Mouse (Mus musculus) heart, embryonic 14.5 days (tissue): Measurements from ENCODE around the gene Sh3bgrl3. TPM values are rescaled to one million over a fixed set of nuclear protein-coding genes. Genes with fewer than 3 reads are reported as not detected.

ENCODE experiments used
- ATAC-seq: fragments of 200-750 bp; cut with Nextera tagmentation; 2 replicates; pipeline ENCODE4 v1.8.0; 2017; ENCODE audit warnings: low read depth, moderate TSS enrichment; ENCODE audit not compliant: insufficient number of reproducible peaks, insufficient read depth, low FRiP score
- H3K27ac ChIP-seq, 2 experiments: fragments of 200-500 bp in 1 of 2; fragments of 300-500 bp in 1 of 2; sonication (generic) in 1 of 2; replicated peaks in 1 of 2; 2 replicates each; pipeline ENCODE4 v1.5.1; 2012 to 2014; ENCODE audit warnings: low read depth in 2 of 2, low read length in 2 of 2, control low read depth in 1 of 2, mild to moderate bottlenecking in 1 of 2, mixed read lengths in 1 of 2; ENCODE audit not compliant: control insufficient read depth in 1 of 2, insufficient read depth in 1 of 2
- H3K27me3 ChIP-seq: fragments of 300-500 bp; sonication (generic); 2 replicates; pipeline ENCODE4 v1.6.1; 2014; ENCODE audit warnings: mild to moderate bottlenecking, low read length, control low read depth; ENCODE audit not compliant: control insufficient read depth, insufficient read depth
- H3K36me3 ChIP-seq: fragments of 300-500 bp; sonication (generic); 2 replicates; pipeline ENCODE4 v1.6.1; 2014; ENCODE audit warnings: mild to moderate bottlenecking, control low read depth, low read length, mixed read lengths; ENCODE audit not compliant: control insufficient read depth, insufficient read depth
- H3K4me1 ChIP-seq, 2 experiments: fragments of 200-500 bp in 1 of 2; fragments of 300-500 bp in 1 of 2; sonication (generic) in 1 of 2; 2 replicates each; pipeline ENCODE4 v1.6.1; 2012 to 2014; ENCODE audit warnings: low read length in 2 of 2, control low read depth in 1 of 2, mixed read lengths in 1 of 2; ENCODE audit not compliant: control insufficient read depth in 2 of 2, insufficient read depth in 2 of 2
- H3K4me2 ChIP-seq: fragments of 300-500 bp; sonication (generic); 2 replicates; pipeline ENCODE4 v1.6.1; 2014; ENCODE audit warnings: mild to moderate bottlenecking, low read length
- H3K4me3 ChIP-seq, 2 experiments: fragments of 200-500 bp in 1 of 2; fragments of 300-500 bp in 1 of 2; sonication (generic) in 1 of 2; 2 replicates each; pipeline ENCODE4 v1.5.1; 2012 to 2014; ENCODE audit warnings: low read length in 2 of 2, mild to moderate bottlenecking in 2 of 2, control low read depth in 1 of 2, low read depth in 1 of 2, moderate library complexity in 1 of 2; ENCODE audit not compliant: control insufficient read depth in 1 of 2, insufficient read depth in 1 of 2
- H3K9ac ChIP-seq: fragments of 300-500 bp; sonication (generic); 2 replicates; pipeline ENCODE4 v1.6.1; 2014; ENCODE audit warnings: mild to moderate bottlenecking, low read length
- H3K9me3 ChIP-seq: fragments of 300-500 bp; sonication (generic); 2 replicates; pipeline ENCODE4 v1.6.1; 2016; ENCODE audit warnings: low read length, control low read depth; ENCODE audit not compliant: control insufficient read depth
- WGBS: fragments of 180-500 bp; shearing (Covaris S2); extraction: QIAGEN DNeasy Blood & Tissue Kit; methylation state at CpG from one replicate; pipeline ENCODE4 v1.1.7; 2014; 5-methylcytosine and 5-hydroxymethylcytosine counted together
- polyA plus RNA-seq: library from polyadenylated mRNA; unstranded; fragments of >200 nt; fragmentation: Nextera tagmentation; extraction: Ambion mirVana; gene quantifications from 2 replicates; pipeline ENCODE4 v1.2.1, GENCODE M21; 2014

Gene Sh3bgrl3
- polyA plus RNA-seq, 1 experiment from 2014 or later = 209 TPM

DNA sequence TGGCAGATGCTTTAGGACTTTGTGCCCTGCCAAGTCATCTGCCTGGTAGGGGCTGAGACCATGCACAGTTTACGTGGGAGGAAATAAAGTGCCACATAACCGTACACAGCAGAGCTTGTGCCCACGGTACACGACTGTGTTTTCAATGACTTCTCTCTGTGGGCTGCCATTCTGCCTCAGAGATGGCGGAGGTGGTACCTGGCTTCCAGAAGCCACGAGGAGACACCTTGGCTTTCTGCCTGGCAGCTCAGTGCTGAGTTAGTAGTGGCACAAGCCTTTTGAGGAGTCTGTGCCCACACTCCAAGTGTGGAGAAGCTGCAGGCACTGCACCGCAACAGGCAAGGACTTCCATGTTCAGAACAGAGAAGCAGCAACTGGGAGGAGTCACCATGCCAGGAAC, 20.9 kb downstream of the Sh3bgrl3 start:
- no peak overlapping the region for H3K4me2 ChIP-seq
- no peak overlapping the region for H3K9ac ChIP-seq
- H3K4me1 ChIP-seq = peaks cover 3 to 12% of the 10 kb centered on the region in 2 experiments; a peak in 2 of 4 replicates
- H3K27me3 ChIP-seq = no peaks in the 10 kb centered on the region
- no peak overlapping the region for H3K4me3 ChIP-seq
- ATAC-seq = no peak
- H3K9me3 ChIP-seq = no peaks in the 10 kb centered on the region
- WGBS = 85% methylated on average over 7 of the region's 7 CpGs
- H3K36me3 ChIP-seq = no peaks in the 10 kb centered on the region
- H3K27ac ChIP-seq = no peak overlapping the region

DNA sequence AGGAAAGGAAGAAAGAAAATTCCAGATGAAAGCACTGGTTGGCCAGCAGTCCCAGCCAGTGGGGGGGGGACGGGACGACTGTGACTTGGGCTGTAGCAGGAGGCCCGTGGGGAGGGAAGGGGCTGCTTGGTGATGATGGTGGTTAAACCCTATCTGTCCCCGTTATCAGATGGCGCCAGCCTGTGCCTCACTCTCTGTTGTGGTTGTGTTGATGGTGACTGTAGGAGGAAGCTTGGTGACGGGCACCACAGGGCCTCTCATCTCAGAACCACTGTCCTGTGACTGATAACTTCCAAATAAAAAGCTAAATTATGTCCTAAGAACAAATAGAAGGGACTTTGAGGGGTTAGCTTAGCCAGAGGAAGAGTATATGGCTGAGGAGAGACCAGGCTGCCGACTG, 22.5 kb downstream of the Sh3bgrl3 start:
- ATAC-seq = no peak
- WGBS = 60% methylated on average over 7 of the region's 7 CpGs
- no peak overlapping the region for H3K9ac ChIP-seq

DNA sequence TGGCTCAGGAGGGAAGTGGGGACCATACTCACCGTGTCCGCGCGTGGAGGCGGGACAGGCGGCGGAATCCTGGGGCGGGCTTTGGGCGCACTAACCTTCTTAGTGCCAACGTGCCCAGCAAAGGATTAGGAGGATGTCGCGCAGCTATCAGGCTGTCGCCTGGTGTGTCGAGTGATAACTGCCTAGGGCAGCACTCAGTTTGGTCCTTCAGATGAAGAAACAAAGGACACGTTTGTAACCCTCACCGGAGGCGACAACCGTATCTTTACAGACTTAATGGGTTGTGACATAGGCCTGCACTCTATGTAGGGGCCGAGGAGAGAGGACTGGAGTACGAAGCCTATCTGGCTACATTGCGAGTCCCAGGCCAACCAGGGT, 25.9 kb downstream of the Sh3bgrl3 start:
- Histone ChIP-seq H3K4me1 (peaks cover 0 to 3% of the 10 kb centered on the region in 2 experiments; a peak in 2 of 4 replicates), H3K4me3 (peak overlapping the region; percentile 59 to 64), H3K27ac (no peak overlapping the region), H3K4me2 (peak overlapping the region; percentile 59), H3K36me3 (no peaks in the 10 kb centered on the region), H3K27me3 (no peaks in the 10 kb centered on the region), H3K9ac (peak overlapping the region; percentile 42), H3K9me3 (no peaks in the 10 kb centered on the region)
- peak; percentile 43; the same call in 1 of the 2 replicates for ATAC-seq
- 3% methylated on average over 21 of the region's 21 CpGs for WGBS

More for the DNA sequence above, 22.5 kb downstream of the Sh3bgrl3 start:
- Histone ChIP-seq H3K27ac (no peak overlapping the region), H3K4me3 (no peak overlapping the region), H3K27me3 (no peaks in the 10 kb centered on the region), H3K36me3 (no peaks in the 10 kb centered on the region), H3K9me3 (no peaks in the 10 kb centered on the region), H3K4me2 (no peak overlapping the region), H3K4me1 (peaks cover 3 to 9% of the 10 kb centered on the region in 2 experiments; a peak in 2 of 4 replicates)

DNA sequence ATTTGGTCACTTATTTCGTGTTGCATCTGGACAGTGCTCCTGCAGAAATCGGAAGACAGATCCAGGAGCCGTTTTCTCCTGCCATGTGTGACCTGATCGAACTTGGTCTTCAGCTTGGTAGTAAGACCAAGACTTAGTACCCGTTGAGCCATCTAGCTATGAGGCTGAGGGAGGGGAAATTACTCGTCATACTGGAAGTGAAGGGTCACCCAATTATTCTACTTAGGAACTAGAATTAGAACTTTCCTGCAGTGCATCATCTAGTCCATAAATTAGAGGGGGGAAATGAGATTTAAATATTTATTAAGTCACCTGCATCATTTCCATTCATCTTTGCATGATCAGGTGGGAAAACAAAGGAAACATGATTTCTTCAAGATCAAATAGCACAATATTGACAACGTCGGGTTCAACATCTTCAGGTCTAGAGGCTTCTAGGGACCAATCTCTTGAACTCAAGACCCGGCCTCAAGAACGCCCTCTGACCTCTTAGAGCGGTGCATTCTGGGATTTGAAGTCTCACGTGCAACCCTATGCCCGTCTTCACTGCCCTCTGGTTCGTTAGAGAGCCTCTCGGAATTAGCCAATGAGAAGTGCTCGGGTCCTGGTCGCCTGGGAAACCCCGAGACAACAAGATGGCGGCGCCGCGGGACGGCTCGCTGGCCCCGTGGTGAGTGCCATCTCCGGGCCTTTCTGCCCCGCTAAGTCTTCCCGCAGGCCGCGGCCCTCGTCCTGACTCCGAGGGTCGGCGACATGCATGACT, 26.4 kb downstream of the Sh3bgrl3 start, which contains the start of gene Ubxn11:
Gene Ubxn11, plus strand, starts transcription at position 592 of the 763 bp plus-strand sequence.
- H3K4me3 ChIP-seq = peak within 1 kb of the TSS; percentile 59 to 64
- H3K9ac ChIP-seq = peak within 1 kb of the TSS; percentile 42
- no peaks in the 10 kb centered on the region for H3K36me3 ChIP-seq
- H3K4me1 ChIP-seq = peaks cover 0 to 3% of the 10 kb centered on the region in 2 experiments; a peak in 2 of 4 replicates
- WGBS = 17% methylated on average over 34 of the region's 34 CpGs
- peak; percentile 92 for ATAC-seq
- H3K4me2 ChIP-seq = peak within 1 kb of the TSS; percentile 59
- no peak within 1 kb of the TSS for H3K27ac ChIP-seq
- no peaks in the 10 kb centered on the region for H3K9me3 ChIP-seq
- H3K27me3 ChIP-seq = no peaks in the 10 kb centered on the region

DNA sequence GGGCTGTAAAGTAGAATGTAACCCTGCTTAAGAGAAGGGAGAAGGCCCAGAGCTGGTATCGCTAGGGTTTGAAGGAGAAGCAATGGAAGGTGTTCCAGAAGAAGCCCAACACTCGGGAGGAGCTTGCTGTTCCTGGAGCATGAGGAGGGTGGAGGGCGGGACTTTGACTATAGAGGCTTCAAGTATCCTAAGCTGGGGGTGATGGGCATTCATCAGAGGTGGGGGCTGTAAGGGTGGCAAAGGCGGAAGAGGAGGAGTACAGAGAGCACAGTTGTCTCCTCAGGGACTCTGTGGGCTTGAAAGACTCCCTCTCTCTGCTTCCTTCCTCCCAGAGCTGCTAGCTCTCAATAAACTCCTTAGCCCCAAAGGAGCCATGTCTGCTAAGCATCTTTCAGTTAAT, 28.3 kb downstream of the Sh3bgrl3 start:
- WGBS = 76% methylated on average over 4 of the region's 4 CpGs
- no peaks in the 10 kb centered on the region for H3K9me3 ChIP-seq
- no peak overlapping the region for H3K4me2 ChIP-seq
- H3K4me3 ChIP-seq = no peak overlapping the region
- ATAC-seq = no peak
- H3K27ac ChIP-seq = no peak overlapping the region
- H3K9ac ChIP-seq = no peak overlapping the region
- H3K4me1 ChIP-seq = peaks cover 0 to 3% of the 10 kb centered on the region in 2 experiments; a peak in 2 of 4 replicates
- no peaks in the 10 kb centered on the region for H3K36me3 ChIP-seq
- H3K27me3 ChIP-seq = no peaks in the 10 kb centered on the region

DNA sequence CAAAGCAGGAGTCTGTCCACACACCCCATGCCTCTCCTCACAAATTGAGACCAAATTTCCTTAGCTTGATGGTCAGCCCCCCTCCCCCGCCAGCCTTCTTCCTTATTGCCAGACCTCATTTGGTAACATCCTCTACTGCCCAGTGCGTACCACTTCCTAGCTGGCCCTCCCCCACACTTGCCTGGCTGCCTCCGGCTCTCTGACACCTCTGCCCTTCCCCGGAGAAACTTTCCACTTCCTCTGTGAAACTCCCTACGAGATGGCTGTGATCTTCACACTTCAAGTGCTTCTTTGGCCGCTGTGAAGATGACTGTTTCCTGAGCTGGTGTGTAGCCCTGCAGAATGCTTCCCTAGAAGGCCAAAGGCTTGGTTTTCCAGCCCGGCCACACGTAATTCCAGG, 30.0 kb downstream of the Sh3bgrl3 start:
- H3K4me2 ChIP-seq = no peak overlapping the region
- 40% methylated on average over 8 of the region's 8 CpGs for WGBS
- no peaks in the 10 kb centered on the region for H3K36me3 ChIP-seq
- no peaks in the 10 kb centered on the region for H3K27me3 ChIP-seq
- no peak overlapping the region for H3K9ac ChIP-seq
- no peaks in the 10 kb centered on the region for H3K9me3 ChIP-seq
- H3K27ac ChIP-seq = peak overlapping the region in 1 of 2 experiments; percentile 12; a peak in 1 of 4 replicates
- peaks cover 0 to 3% of the 10 kb centered on the region in 2 experiments; a peak in 2 of 4 replicates for H3K4me1 ChIP-seq
- no peak overlapping the region for H3K4me3 ChIP-seq
- no peak for ATAC-seq

DNA sequence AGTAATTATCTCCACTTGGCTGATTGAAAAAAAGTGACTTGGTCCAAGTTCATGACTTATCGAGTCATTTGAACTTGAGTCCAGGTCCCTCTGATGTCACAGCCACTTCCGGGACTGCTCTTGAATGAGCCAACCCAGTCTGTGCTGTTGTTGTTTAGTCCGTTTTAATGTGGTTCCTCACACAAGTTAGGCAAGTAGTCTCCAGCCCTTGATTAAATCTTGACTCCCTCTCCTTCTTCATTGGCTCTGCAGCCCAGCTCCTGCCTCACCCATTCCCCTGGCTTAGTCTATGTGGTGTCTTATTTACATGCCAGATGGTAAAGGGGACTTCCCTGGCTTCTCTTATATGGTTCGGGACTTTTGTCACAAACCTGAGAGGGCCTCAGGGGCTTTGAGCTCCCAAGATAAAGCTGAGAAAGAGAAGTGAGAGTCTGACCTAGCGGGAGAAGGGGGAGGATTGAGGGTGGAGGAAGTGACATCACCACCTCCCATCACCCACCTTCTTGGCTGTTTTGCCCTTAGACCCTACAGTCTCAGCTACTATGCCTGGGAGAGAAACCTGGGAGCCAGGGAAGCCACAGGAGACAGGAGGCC, 31.5 kb downstream of the Sh3bgrl3 start:
- H3K36me3 ChIP-seq = no peaks in the 10 kb centered on the region
- H3K4me3 ChIP-seq = no peak overlapping the region
- no peak overlapping the region for H3K27ac ChIP-seq
- H3K4me2 ChIP-seq = no peak overlapping the region
- peaks cover 0 to 3% of the 10 kb centered on the region in 2 experiments; a peak in 1 of 4 replicates for H3K4me1 ChIP-seq
- no peaks in the 10 kb centered on the region for H3K27me3 ChIP-seq
- ATAC-seq = no peak
- no peaks in the 10 kb centered on the region for H3K9me3 ChIP-seq
- WGBS = 61% methylated on average over 5 of the region's 5 CpGs
- no peak overlapping the region for H3K9ac ChIP-seq
